Mouse (Mus musculus): ENCODE measurements around the gene Tekt5.

Gene Tekt5

DNA sequence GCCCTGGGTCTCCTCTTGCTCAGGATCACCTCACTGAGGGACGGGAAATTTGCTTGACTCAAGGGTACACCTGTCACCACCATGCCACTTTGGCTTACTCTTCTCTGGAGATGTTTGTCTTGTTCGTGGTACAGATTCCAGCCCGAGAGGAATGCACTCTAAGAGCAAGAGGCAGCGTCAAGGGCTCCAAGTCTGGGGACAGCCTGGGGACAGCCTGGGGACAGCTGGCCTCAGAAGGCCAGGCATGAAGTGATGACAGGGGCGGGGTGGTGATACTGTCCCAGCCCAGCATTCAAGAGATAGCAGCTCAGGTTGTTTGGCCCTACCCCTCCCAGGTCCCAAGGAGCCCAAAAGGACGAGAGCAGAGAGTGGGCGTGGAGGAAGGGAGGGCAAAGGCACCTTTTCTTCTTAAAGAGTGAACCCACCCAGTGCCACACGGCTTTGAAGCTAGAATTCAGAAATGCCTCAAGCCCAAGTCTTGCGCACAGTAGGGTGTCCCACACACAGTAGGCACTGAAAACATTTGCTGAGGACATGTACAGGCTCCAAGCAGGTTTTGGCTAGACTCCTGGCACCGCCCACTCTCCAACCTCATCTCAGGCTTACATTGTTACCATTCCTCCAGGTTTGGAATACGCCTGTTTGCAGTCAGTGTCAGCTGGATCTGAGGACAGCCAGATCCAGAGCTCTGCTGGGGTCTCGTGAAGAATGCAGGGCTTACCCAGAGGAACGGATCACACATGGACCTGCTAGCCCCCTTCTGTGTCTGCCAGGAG, 57.7 kb downstream of the Tekt5 start:
- in situ Hi-C loops (cut with MboI, MseI), result no loop called here

- in situ Hi-C loops (cut with MboI, MseI), result no loop called here
Observed at GRCm38 (mm10) chr16:10336454-10337421, 58.6 kb downstream of the Tekt5 start.

DNA sequence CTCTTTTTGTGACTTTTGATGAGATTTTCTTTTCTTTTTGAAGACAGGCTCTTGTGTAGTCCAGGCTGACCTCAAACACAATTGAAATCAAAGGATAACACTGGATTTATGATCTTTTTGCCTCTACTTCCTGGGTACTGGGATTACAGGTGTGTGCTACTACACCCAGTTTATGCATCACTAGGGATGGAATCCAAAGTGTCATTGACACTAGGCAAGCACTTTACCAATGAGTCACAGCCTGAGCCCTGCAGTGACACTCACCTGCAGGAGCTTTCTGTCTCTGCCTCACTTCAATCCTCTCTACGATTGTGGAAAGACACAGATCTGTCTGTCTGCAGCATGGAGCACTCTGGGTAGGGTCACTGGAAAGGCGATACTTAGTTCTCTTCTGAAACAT, 59.3 kb downstream of the Tekt5 start:
- in situ Hi-C loops (cut with MboI, MseI), result no loop called here

- in situ Hi-C loops (cut with MboI, MseI), result no loop called here
Observed at GRCm38 (mm10) chr16:10332732-10333131, 62.6 kb downstream of the Tekt5 start.

- in situ Hi-C loops (cut with MboI, MseI), result no loop called here
Observed at GRCm38 (mm10) chr16:10330586-10331495, 64.4 kb downstream of the Tekt5 start.

- in situ Hi-C loops (cut with MboI, MseI), result no loop called here
Observed at GRCm38 (mm10) chr16:10327563-10328333, 67.5 kb downstream of the Tekt5 start.

DNA sequence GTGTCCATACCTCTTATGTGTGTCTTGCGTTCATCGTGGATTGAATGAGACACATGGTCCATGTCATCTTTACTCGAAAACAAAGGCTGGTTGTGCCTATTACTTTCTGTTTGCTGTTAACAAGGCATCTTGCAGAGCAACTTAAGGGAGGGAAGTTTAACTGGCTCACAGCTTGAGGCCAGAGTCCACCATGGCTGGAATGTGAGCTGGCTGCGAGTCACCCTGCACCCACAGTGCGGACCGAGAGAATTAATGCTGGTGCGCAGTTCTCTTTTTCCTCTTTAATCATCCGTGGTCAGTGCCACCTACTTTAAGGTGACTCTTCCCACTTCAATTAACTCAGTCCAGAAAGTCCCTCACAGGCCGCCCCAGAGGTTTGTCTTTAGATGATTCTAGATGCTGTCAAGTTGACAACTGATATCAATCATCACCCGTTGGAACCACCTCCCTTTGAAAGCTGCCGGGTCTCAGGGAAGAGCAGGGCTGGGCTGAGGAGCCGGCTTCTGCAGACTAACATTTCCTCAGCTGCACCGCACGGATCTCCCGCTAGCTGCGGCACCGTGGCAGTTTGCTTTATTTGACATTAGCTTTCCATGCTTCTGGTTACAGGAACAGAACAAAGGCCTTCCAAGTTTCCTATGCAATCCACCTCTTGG, 75.2 kb downstream of the Tekt5 start:
- in situ Hi-C loops (cut with MboI, MseI), result no loop called here

GRCm38 (mm10) chr16:10317197-10317544, 78.1 kb downstream of the Tekt5 start:
- in situ Hi-C loops (cut with MboI, MseI), result no loop called here

DNA sequence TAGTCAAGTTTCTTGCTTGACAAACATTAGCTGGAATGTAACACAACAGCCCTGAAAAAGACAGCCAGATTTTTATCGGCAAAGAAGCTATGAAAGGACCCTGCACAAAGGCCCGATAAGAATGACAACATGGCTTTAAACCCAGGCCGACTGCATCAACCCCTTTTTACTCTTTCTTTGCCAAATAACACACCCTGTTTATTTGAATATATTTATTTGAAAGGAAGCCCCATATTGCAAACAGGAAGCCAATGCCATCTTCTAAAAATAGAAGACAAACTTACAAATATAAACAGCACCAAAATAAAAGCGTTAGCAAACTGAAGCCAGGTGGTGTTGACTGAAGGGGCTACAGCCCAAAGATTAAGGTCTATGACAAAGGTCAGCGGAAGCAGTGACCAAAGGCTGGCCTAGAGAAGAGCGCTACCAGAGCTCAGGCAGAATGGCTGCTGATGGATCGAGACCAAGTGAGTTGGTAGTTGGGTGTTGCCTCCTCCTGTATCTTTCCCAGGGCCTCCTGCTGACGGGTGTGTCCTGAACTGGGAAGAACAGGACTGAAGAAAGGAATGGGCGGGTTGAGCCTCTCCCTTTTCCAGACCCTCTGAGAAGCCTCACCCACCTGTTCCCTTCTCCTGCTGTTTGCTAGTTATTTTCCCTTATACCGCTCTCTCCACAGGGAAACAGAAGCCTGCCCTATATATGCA, 78.6 kb downstream of the Tekt5 start:
- in situ Hi-C loops (cut with MboI, MseI), result no loop called here

DNA sequence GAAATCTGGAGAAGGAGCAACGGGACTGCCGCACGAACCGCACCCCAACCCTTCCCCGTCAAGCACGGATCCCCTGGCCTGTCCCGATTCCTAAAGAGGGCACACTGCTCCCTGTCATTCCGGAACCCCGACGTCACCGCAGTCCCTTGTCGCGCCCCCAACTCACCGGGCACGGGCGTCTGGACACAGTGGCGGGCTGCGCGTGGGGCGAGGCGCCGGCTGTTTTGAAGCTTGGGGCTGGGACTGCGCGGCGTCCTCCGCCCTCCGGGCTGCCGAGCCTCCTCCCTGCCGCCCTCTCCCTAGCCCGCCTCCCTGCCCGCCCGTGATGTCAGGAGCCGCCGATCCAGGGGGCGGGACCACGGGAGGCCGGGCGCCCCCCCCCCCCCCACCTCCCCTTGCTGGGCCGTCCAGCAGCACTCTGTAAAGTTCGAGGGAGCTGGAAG, 81.6 kb downstream of the Tekt5 start, which contains the start of gene Emp2:
Gene Emp2, minus strand, starts transcription at position 323 of the 443 bp plus-strand sequence.
- in situ Hi-C loops (cut with MboI, MseI), result no loop called here

GRCm38 (mm10) chr16:10313226-10313625, 82.1 kb downstream of the Tekt5 start:
- in situ Hi-C loops (cut with MboI, MseI), result no loop called here

- in situ Hi-C loops (cut with MboI, MseI), result no loop called here
Observed at GRCm38 (mm10) chr16:10311989-10312388, 83.3 kb downstream of the Tekt5 start.

- in situ Hi-C loops (cut with MboI, MseI), result no loop called here
Observed at GRCm38 (mm10) chr16:10311086-10311485, 84.2 kb downstream of the Tekt5 start.

DNA sequence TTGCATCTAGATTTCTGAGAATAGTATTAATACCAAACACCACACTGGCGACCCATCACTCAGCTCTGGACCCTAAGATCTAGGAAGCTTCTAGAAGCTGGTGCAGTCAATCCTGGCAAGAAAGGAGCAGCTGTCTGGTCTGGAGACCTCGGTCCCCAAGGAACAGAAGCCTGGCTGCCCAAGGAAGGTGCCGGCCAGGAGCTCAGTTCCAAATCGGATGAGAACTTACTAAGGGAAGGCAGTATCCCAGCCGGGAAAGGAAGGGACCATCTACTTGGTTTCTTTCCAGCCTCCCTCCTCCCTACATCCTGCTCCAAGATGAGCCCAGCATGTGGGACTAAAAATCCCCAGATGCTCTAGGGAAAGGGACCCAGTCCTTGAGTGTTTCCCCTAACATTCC, 84.8 kb downstream of the Tekt5 start:
- in situ Hi-C loops (cut with MboI, MseI), result no loop called here
